8 mouse cellular contexts compared by ENCODE assay signal in genomic region chr6:48593158-48594042, GRCm38 (mm10). TPM values are rescaled to one million over a fixed set of nuclear protein-coding genes. Genes with fewer than 3 reads are reported as not detected.
DNase-seq lines count a peak whose midpoint lies in the region; ATAC-seq lines count a peak whose summit lies in the region.

Repin1 (plus strand) TSS chr6:48593883.
Gm44965 (plus strand) TSS chr6:48593941.

- peak; percentile 96 to 97 for DNase-seq in adrenal gland, adult 18-20 months (ENCODE audit: low spot score in 2 of 2)
- DNase-seq in embryo, embryonic 11 days, result peak; percentile 95
- DNase-seq in gastrocnemius, postnatal 4 days (ENCODE audit: low spot score in 2 of 2), result peak; percentile 90 to 96
- DNase-seq in left cerebral cortex, postnatal 25 days (ENCODE audit: low spot score in 2 of 2), result peak; percentile 92 to 93
- peak; percentile 95 for DNase-seq in right cerebral cortex, postnatal 10 days (ENCODE audit: low spot score in 2 of 2)
- DNase-seq in urinary bladder, postnatal 14 days (ENCODE audit: low spot score), result peak; percentile 93

- H3K27me3 ChIP-seq in intestine, embryonic 16.5 days (replicated peaks; ENCODE audit: control insufficient read depth, insufficient read depth, low read length), result no peaks in the 10 kb centered on the region

- peaks cover 10% of the 10 kb centered on the region; the same call in 1 of the 2 replicates for H3K4me1 ChIP-seq in intestine, embryonic 16.5 days (ENCODE audit: control insufficient read depth, insufficient read depth, low read length)

- 7% methylated on average over 42 of the region's 45 CpGs for WGBS in intestine, embryonic 16.5 days

- H3K4me3 ChIP-seq in intestine, embryonic 16.5 days (ENCODE audit: low read length), result peak within 1 kb of the TSS; percentile 77

- H3K36me3 ChIP-seq in intestine, embryonic 16.5 days (ENCODE audit: control insufficient read depth, insufficient read depth, low read length), result peaks cover 32% of the 10 kb centered on the region

- peak within 1 kb of the TSS; percentile 85 for H3K27ac ChIP-seq in intestine, embryonic 16.5 days (ENCODE audit: low read length)

- peak within 1 kb of the TSS; percentile 92 for H3K9ac ChIP-seq in intestine, embryonic 16.5 days (ENCODE audit: low read depth, low read length)

- ATAC-seq in intestine, embryonic 16.5 days, result peak; percentile 90
- peak; percentile 82 for ATAC-seq in megakaryocyte-erythroid progenitor cell, adult 5-6 weeks (replicated peaks; ENCODE audit: low FRiP score, low TSS enrichment, poor library complexity, severe bottlenecking)

- H3K4me2 ChIP-seq in intestine, embryonic 16.5 days (ENCODE audit: low read depth, low read length), result peak within 1 kb of the TSS; percentile 84

- intact Hi-C loops in left cerebral cortex, postnatal 25 days (cut with DNase I), result loop anchor here (2.0 to 5.0 kb wide), 2 partner anchors 34 to 39 kb away; partner anchors contain the start of genes AI854703 and Lrrc61

- H3K9me3 ChIP-seq in intestine, embryonic 16.5 days (ENCODE audit: control insufficient read depth, low read length), result peaks cover 23% of the 10 kb centered on the region

RNA-seq across cellular contexts. Expression of gene Repin1, which starts in this region (rescaled TPM):
- total RNA-seq in adrenal gland, adult 18-20 months (2021), result 10 to 100 TPM; 67.2 to 77.6 TPM
- total RNA-seq in gastrocnemius, postnatal 4 days (2021), result 10 to 100 TPM; 29.1 to 31.9 TPM
- polyA plus RNA-seq in intestine, embryonic 16.5 days (2015; fragmentation: Nextera tagmentation; extraction: Ambion mirVana), result 22.1 and 22.4 TPM in 2 replicates
- total RNA-seq in left cerebral cortex, postnatal 25 days (2021), result 10 to 100 TPM; 46.6 to 53.2 TPM
- total RNA-seq in megakaryocyte-erythroid progenitor cell, adult 5-6 weeks (2014; fragmentation: Nextera tagmentation), result 9.7 and 17.1 TPM in 2 replicates
- total RNA-seq in megakaryocyte-erythroid progenitor cell, adult 5-6 weeks (2017), result 9.8 and 14.7 TPM in 2 replicates

RNA-seq across cellular contexts. Expression of gene Gm44965, which starts in this region (rescaled TPM):
- total RNA-seq in adrenal gland, adult 18-20 months (2021), result not detected
- total RNA-seq in gastrocnemius, postnatal 4 days (2021), result 1 to 10 TPM in 1 of 2 experiments, not detected in 1; 3.5 TPM
- not detected in 2 replicates for polyA plus RNA-seq in intestine, embryonic 16.5 days (2015; fragmentation: Nextera tagmentation; extraction: Ambion mirVana)
- total RNA-seq in left cerebral cortex, postnatal 25 days (2021), result not detected
- not detected in 2 replicates for total RNA-seq in megakaryocyte-erythroid progenitor cell, adult 5-6 weeks (2014; fragmentation: Nextera tagmentation)
- not detected in 2 replicates for total RNA-seq in megakaryocyte-erythroid progenitor cell, adult 5-6 weeks (2017)

Comparison
In these comparisons a context has a peak if more than half of its experiments do, and no peak if none do; other contexts are left out.
1. Peak in every context shown above with its lines: DNase-seq, ATAC-seq, H3K4me3 ChIP-seq and H3K27ac ChIP-seq.